Mouse (Mus musculus) spleen, adult 2 months (tissue): Measurements from ENCODE around the gene Ttc34. TPM values are rescaled to one million over a fixed set of nuclear protein-coding genes. Genes with fewer than 3 reads are reported as not detected.

ENCODE experiments used
- DNase-seq, 2 experiments: peaks; one replicate each; pipeline versions ENCODE4 v3.0.0 to v3.0.0-alpha.2; 2012 to 2021; ENCODE audit warnings: low spot score in 2 of 2, low read depth in 1 of 2
- H3K27ac ChIP-seq: fragments of 200-500 bp; 2 replicates; pipeline ENCODE4 v1.5.1; 2012; ENCODE audit warnings: low read length, inconsistent platforms; ENCODE audit not compliant: insufficient read depth
- H3K27me3 ChIP-seq: fragments of 200-500 bp; 2 replicates; pipeline ENCODE4 v1.6.1; 2012; ENCODE audit warnings: mild to moderate bottlenecking, moderate library complexity, low read length, inconsistent platforms; ENCODE audit not compliant: control insufficient read depth, insufficient read depth
- H3K36me3 ChIP-seq: fragments of 200-500 bp; 2 replicates; pipeline ENCODE4 v1.6.1; 2012; ENCODE audit warnings: mild to moderate bottlenecking, low read length, inconsistent platforms; ENCODE audit not compliant: control insufficient read depth, insufficient read depth
- H3K4me1 ChIP-seq: fragments of 200-500 bp; 2 replicates; pipeline ENCODE4 v1.6.1; 2011; ENCODE audit warnings: inconsistent platforms; ENCODE audit not compliant: control insufficient read depth, insufficient read depth, insufficient read length
- H3K4me3 ChIP-seq: fragments of 200-500 bp; 2 replicates; pipeline ENCODE4 v1.5.1; 2011; ENCODE audit warnings: mild to moderate bottlenecking, inconsistent platforms; ENCODE audit not compliant: insufficient read depth, insufficient read length; ENCODE audit errors: extremely low read depth
- CTCF ChIP-seq: fragments of 200-500 bp; IDR thresholded peaks from 2 replicates; pipeline ENCODE4 v1.5.1; 2011; ENCODE audit warnings: mild to moderate bottlenecking, inconsistent platforms; ENCODE audit not compliant: insufficient read depth, insufficient read length, insufficient replicate concordance; ENCODE audit errors: extremely low read depth
- POLR2A ChIP-seq: fragments of 200-500 bp; IDR thresholded peaks from 2 replicates; pipeline ENCODE4 v1.6.1; 2011; ENCODE audit warnings: low read depth, low read length, inconsistent platforms
- WGBS: fragments of 180-500 bp; shearing (Covaris S2); methylation state at CpG from one replicate; pipeline ENCODE4 v1.1.7; 2018; 5-methylcytosine and 5-hydroxymethylcytosine counted together
- polyA plus RNA-seq: library from polyadenylated mRNA; depleted of rRNA; stranded (reverse); fragments of >200 nt; gene quantifications from 2 replicates; pipeline ENCODE4 v1.2.3, GENCODE M21; 2012; rRNA removed

The Ttc34 gene
- polyA plus RNA-seq = 0.01 TPM in 1 of 2 replicates, not detected in the other

DNA sequence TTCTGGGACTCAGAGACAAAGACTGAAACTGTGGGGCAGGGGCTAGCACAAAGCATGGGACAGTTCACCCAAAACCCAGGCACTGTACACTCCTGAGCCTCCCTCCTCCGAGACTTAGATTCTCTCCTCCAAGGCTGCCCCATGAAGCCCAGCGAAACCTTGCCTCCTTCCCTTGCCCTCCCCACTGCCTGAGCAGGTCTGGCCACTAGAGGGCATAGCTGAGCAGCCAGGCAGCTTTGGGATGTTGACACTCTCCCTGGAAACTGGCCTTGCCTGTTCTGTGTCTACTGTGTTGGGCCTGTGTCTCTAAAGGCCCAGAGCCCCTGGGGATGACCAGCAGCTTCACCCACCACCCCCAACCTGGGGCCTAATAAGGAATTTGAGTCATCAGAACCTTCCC is at the start of gene Ttc34:
TSS of gene Ttc34 (plus strand) at position 290 of the 400 bp plus-strand sequence.
- DNase-seq = peak in 1 of 2 experiments; percentile 38
- Histone ChIP-seq H3K4me3 (no peak within 1 kb of the TSS), H3K4me1 (no peaks in the 10 kb centered on the region), H3K36me3 (no peaks in the 10 kb centered on the region), H3K27me3 (no peaks in the 10 kb centered on the region), H3K27ac (no peak within 1 kb of the TSS)
- WGBS = 32% methylated on average over 2 of the region's 2 CpGs
- no peak for TF ChIP-seq POLR2A
- peak; percentile 87; the same call in 1 of the 2 replicates for TF ChIP-seq CTCF

DNA sequence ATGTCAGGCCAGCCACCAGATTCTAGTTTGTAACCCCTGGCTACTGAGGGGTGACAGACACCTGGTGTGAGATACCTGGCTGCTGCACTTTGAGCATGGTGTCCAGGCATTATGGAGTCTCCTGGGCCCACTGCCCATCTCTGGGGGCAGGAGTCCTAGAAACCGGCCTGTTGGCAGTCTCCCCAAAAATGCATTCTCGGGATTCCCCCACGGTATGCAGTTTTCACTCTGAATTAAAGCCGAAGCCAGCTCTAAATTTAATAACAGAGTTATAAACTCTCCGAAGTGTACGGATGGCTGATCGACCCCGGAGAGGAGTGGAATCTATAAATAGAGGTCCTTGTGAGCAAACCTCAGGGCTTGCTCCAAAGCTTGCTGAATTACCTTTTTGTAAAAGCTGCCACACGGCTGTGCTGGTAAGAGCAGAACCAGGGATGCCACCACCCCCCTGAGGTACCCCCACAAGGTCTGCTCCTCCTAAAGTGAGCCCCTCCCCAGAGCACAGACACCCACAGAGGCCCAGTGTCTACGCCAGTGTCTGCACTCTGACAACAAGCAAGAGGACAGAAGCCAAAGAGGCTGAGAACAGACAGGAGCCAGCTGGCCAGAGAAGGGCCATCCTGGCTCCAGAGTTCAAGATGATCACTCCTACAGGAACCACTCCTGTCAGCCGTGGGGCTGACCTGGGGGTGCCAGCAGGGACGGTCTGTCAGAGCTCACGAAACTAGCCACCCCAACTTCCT is 49.1 kb upstream of the Ttc34 start:
- H3K36me3 ChIP-seq = no peaks in the 10 kb centered on the region
- TF ChIP-seq CTCF (no peak), POLR2A (no peak)
- DNase-seq = no peak
- H3K27me3 ChIP-seq = no peaks in the 10 kb centered on the region
- no peaks in the 10 kb centered on the region for H3K4me1 ChIP-seq
- 65% methylated on average over 13 of the region's 13 CpGs for WGBS
- H3K4me3 ChIP-seq = no peak overlapping the region
- H3K27ac ChIP-seq = no peak overlapping the region

DNA sequence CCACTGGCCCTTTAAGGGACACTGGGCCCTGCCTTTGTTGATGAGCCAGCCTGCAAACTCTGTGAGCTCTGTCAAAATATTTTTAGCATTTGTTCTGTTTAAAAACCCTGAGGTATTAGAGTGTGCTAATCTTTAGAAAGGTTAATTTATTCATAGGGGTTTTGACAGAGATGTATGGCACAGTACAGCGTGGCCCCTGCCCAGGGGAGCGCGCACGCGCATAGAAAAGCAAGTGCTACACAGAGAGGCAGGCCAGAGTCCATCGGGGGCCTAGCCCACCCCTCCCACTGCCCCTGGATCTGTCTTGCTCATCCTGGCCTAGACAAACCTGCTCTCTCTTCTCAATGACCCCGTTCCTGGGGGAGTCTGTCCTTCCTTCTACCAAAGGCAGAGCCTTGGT is 45.4 kb upstream of the Ttc34 start:
- 84% methylated on average over 7 of the region's 7 CpGs for WGBS
- Histone ChIP-seq H3K36me3 (no peaks in the 10 kb centered on the region), H3K27me3 (no peaks in the 10 kb centered on the region), H3K4me3 (no peak overlapping the region), H3K4me1 (no peaks in the 10 kb centered on the region), H3K27ac (no peak overlapping the region)
- DNase-seq = no peak
- TF ChIP-seq POLR2A (no peak), CTCF (no peak)

DNA sequence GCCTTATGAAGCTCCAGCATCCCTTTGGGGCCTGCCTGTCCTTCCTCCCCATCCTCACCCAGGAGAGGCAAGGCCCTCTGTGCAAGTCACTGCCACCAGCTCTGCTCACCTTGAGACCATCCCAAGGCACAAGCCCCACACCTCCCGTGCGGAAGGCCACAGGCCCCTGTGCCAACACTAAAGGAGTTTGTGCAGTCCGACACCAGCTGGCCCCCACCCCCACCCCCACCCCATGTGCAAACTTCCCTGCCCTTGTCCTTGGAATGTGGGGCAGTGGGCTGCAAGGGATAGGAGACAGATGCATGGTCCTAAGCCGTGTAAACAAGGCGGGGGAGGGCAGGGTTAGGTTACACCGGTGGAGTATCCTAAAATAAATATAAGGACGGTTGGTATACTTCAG is 43.8 kb upstream of the Ttc34 start:
- Histone ChIP-seq H3K4me1 (no peaks in the 10 kb centered on the region), H3K36me3 (no peaks in the 10 kb centered on the region), H3K4me3 (no peak overlapping the region), H3K27me3 (no peaks in the 10 kb centered on the region), H3K27ac (no peak overlapping the region)
- no peak for DNase-seq
- TF ChIP-seq POLR2A (no peak), CTCF (no peak)
- 89% methylated on average over 7 of the region's 7 CpGs for WGBS

- DNase-seq = peak in 1 of 2 experiments; percentile 33
- Histone ChIP-seq H3K4me3 (no peak overlapping the region), H3K36me3 (no peaks in the 10 kb centered on the region), H3K27me3 (peaks cover 5% of the 10 kb centered on the region; the same call in 1 of the 2 replicates), H3K27ac (no peak overlapping the region), H3K4me1 (no peaks in the 10 kb centered on the region)
- 6% methylated on average over 4 of the region's 4 CpGs for WGBS
- TF ChIP-seq POLR2A (no peak), CTCF (peak; percentile 73; the same call in 1 of the 2 replicates)
Measured at GRCm38 (mm10) chr4:154797834-154798233, 39.4 kb upstream of the Ttc34 start.

DNA sequence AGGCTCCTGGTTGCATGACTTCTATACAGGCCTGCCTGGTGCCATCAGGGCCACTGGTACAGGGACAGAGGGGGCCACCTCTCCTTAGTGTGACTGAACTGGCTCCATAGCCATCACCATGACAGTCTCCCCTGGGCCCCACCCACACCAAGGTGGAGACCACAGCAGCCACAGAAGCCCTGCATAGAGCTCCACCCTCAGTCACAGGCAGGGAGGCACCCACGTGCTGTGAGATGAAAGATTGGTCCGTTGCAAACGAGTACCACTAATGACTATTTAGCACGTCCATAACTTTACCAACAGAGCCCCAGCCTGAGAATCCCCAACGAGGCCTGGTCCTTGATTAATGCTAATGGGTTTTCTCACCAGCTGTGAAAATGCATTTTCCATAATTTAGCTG is 36.7 kb upstream of the Ttc34 start:
- H3K36me3 ChIP-seq = no peaks in the 10 kb centered on the region
- no peak overlapping the region for H3K27ac ChIP-seq
- no peaks in the 10 kb centered on the region for H3K4me1 ChIP-seq
- WGBS = 65% methylated on average over 5 of the region's 5 CpGs
- no peak for DNase-seq
- peaks cover 5% of the 10 kb centered on the region; the same call in 1 of the 2 replicates for H3K27me3 ChIP-seq
- no peak for TF ChIP-seq POLR2A
- TF ChIP-seq CTCF = no peak
- H3K4me3 ChIP-seq = no peak overlapping the region

- no peak for DNase-seq
- Histone ChIP-seq H3K4me3 (no peak overlapping the region), H3K4me1 (no peaks in the 10 kb centered on the region), H3K36me3 (no peaks in the 10 kb centered on the region), H3K27ac (no peak overlapping the region), H3K27me3 (peaks cover 5% of the 10 kb centered on the region; the same call in 1 of the 2 replicates)
- TF ChIP-seq CTCF = no peak
- TF ChIP-seq POLR2A = no peak
- WGBS = 12% methylated on average over 26 of the region's 26 CpGs
Measured at GRCm38 (mm10) chr4:154802210-154802609, 35.0 kb upstream of the Ttc34 start.
